Mouse (Mus musculus): ENCODE data around the gene Lrriq4. TPM values are rescaled to one million over a fixed set of nuclear protein-coding genes. Genes with fewer than 3 reads are reported as not detected.

Gene Lrriq4
- polyA plus RNA-seq, 1 experiment from 2014 or later = not detected

DNA sequence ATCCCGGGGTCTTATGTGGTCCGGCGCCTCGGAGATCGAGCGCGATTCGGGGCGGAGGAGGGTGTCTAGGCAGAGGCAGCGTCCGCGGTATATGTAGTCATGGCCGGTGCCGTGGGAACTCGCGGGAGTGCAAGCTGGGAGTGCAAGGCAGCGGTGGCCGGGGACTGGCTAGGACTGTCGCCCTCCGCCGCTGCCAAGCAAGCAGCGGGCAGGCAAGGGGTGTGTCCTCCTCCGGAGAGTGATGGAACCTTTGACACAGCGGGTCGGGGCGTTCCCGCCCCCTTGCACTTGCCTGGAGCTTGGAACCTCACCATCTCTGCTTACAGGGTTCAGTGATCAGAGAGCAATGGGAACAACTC, 41.6 kb upstream of the Lrriq4 start:
- Histone ChIP-seq H3K4me3 (ENCODE audit: low read length) (peak overlapping the region; percentile 74), H3K27ac (ENCODE audit: low read depth, low read length) (peak overlapping the region; percentile 97), H3K4me1 (ENCODE audit: control insufficient read depth, insufficient read depth, low read length) (peaks cover 5% of the 10 kb centered on the region; the same call in 1 of the 2 replicates), H3K27me3 (ENCODE audit: control insufficient read depth, insufficient read depth, low read length) (no peaks in the 10 kb centered on the region; the same call in 1 of the 2 replicates), H3K9ac (ENCODE audit: low read depth, low read length) (peak overlapping the region; percentile 87), H3K36me3 (ENCODE audit: control insufficient read depth, insufficient read depth, low read length) (peaks cover 21% of the 10 kb centered on the region), H3K9me3 (ENCODE audit: control insufficient read depth, low read length) (no peaks in the 10 kb centered on the region), H3K4me2 (replicated peaks; ENCODE audit: low read depth, low read length) (peak overlapping the region; percentile 93)
- WGBS = 1% methylated on average over 27 of the region's 27 CpGs
- peak; percentile 70 for ATAC-seq (ENCODE audit: low FRiP score, low TSS enrichment)

DNA sequence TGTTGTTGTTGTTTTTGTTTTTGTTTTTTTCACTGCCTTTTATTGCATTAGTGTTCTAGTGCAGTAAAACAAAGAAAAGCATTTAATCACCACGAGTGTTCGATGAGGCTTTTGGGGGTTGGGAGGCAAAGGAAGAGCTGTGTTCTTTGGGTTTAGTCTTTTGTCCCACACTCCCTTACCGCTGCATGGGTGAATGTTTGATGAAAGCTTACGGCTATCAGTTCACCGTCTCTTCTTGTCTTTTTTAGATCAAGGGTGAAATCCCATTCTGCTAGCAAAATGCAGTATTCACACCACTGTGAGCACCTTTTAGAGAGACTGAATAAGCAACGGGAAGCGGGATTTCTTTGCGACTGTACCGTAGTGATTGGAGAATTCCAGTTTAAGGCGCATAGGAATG, 41.1 kb upstream of the Lrriq4 start:
- Histone ChIP-seq H3K27ac (ENCODE audit: low read depth, low read length) (no peak overlapping the region; the same call in 1 of the 2 replicates), H3K9me3 (ENCODE audit: control insufficient read depth, low read length) (no peaks in the 10 kb centered on the region), H3K4me2 (replicated peaks; ENCODE audit: low read depth, low read length) (peak overlapping the region; percentile 93), H3K4me3 (ENCODE audit: low read length) (peak overlapping the region; percentile 74), H3K27me3 (ENCODE audit: control insufficient read depth, insufficient read depth, low read length) (no peaks in the 10 kb centered on the region), H3K9ac (ENCODE audit: low read depth, low read length) (peak overlapping the region; percentile 87; the same call in 1 of the 2 replicates), H3K4me1 (ENCODE audit: control insufficient read depth, insufficient read depth, low read length) (peaks cover 5% of the 10 kb centered on the region; the same call in 1 of the 2 replicates), H3K36me3 (ENCODE audit: control insufficient read depth, insufficient read depth, low read length) (peaks cover 25% of the 10 kb centered on the region)
- WGBS = 26% methylated on average over 10 of the region's 10 CpGs
- no peak for ATAC-seq (ENCODE audit: low FRiP score, low TSS enrichment)

DNA sequence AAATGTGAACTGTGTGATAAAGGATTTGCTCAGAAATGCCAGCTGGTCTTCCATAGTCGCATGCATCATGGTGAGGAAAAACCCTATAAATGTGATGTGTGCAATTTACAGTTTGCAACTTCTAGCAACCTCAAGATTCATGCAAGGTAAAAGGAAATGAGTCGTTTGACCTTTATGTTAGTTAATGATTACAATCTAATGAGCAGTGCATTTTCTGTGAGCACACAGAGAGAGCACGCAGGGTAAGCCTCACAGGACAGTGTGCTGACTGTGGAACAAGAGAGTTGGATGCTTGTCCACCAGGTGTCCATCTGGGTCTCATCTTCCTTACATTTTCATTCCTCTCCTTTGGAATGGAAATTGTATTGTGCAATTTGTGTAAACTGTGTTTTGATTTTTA, 35.3 kb upstream of the Lrriq4 start:
- H3K9me3 ChIP-seq (ENCODE audit: control insufficient read depth, low read length) = no peaks in the 10 kb centered on the region
- no peaks in the 10 kb centered on the region for H3K27me3 ChIP-seq (ENCODE audit: control insufficient read depth, insufficient read depth, low read length)
- no peak overlapping the region for H3K4me2 ChIP-seq (replicated peaks; ENCODE audit: low read depth, low read length)
- peaks cover 70% of the 10 kb centered on the region for H3K36me3 ChIP-seq (ENCODE audit: control insufficient read depth, insufficient read depth, low read length)
- H3K27ac ChIP-seq (ENCODE audit: low read depth, low read length) = no peak overlapping the region
- no peak overlapping the region for H3K9ac ChIP-seq (ENCODE audit: low read depth, low read length)
- no peak overlapping the region for H3K4me3 ChIP-seq (ENCODE audit: low read length)
- ATAC-seq (ENCODE audit: low FRiP score, low TSS enrichment) = no peak
- WGBS = 71% methylated on average over 3 of the region's 3 CpGs
- 0 out of 2 replicates have a peak, but pooled peaks cover 6% of the 10 kb centered on the region for H3K4me1 ChIP-seq (ENCODE audit: control insufficient read depth, insufficient read depth, low read length)

DNA sequence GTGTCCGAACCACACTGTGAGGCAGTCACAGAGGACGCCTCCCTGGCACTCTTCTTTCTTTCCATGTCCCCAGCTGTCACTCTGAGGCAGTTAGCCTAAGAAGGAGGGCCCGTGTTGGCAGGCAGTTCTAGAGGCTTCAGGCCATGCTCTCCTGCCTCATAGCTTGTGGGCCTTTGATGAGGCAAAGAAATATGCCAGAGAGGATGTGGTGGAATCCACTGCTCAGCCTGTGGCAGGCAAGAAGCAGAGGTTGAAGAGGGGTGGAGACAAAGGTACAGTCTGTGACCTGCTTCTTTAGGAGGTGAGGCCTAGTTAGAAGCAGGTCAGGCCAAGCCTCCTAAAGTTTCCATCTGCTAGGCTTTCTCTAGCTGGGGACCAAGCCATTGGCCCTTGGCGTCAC, 33.4 kb upstream of the Lrriq4 start:
- ATAC-seq (ENCODE audit: low FRiP score, low TSS enrichment) = no peak
- 0 out of 2 replicates have a peak, but pooled peaks cover 6% of the 10 kb centered on the region for H3K4me1 ChIP-seq (ENCODE audit: control insufficient read depth, insufficient read depth, low read length)
- H3K4me2 ChIP-seq (replicated peaks; ENCODE audit: low read depth, low read length) = no peak overlapping the region
- no peak overlapping the region for H3K9ac ChIP-seq (ENCODE audit: low read depth, low read length)
- no peak overlapping the region for H3K4me3 ChIP-seq (ENCODE audit: low read length)
- H3K27ac ChIP-seq (ENCODE audit: low read depth, low read length) = no peak overlapping the region
- peaks cover 80% of the 10 kb centered on the region for H3K36me3 ChIP-seq (ENCODE audit: control insufficient read depth, insufficient read depth, low read length)
- WGBS = 94% methylated on average over 4 of the region's 4 CpGs
- no peaks in the 10 kb centered on the region for H3K9me3 ChIP-seq (ENCODE audit: control insufficient read depth, low read length)
- no peaks in the 10 kb centered on the region for H3K27me3 ChIP-seq (ENCODE audit: control insufficient read depth, insufficient read depth, low read length)

DNA sequence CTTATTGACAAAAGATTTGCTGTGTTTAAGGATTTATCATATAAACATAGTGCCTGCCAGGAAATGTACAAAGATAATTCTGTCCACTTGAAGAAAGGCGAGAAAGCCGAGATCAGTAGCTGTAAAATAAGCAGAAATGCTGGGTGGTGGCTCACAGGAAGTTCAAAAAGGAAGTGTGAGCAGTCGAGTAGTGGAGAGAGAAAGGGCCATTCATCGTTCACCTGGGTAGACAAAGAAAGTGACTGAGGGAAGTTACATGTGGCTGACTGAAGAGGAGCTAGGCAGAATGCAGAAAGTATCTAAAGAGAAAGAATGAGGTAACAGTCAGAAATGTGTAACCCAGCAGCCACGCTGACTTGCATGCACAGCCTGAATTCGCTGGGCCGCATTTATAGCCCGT, 24.2 kb upstream of the Lrriq4 start:
- Histone ChIP-seq H3K27me3 (ENCODE audit: control insufficient read depth, insufficient read depth, low read length) (no peaks in the 10 kb centered on the region), H3K4me1 (ENCODE audit: control insufficient read depth, insufficient read depth, low read length) (no peaks in the 10 kb centered on the region), H3K36me3 (ENCODE audit: control insufficient read depth, insufficient read depth, low read length) (peaks cover 34% of the 10 kb centered on the region), H3K9ac (ENCODE audit: low read depth, low read length) (no peak overlapping the region), H3K4me3 (ENCODE audit: low read length) (no peak overlapping the region), H3K9me3 (ENCODE audit: control insufficient read depth, low read length) (no peaks in the 10 kb centered on the region), H3K4me2 (replicated peaks; ENCODE audit: low read depth, low read length) (no peak overlapping the region), H3K27ac (ENCODE audit: low read depth, low read length) (no peak overlapping the region)
- no peak for ATAC-seq (ENCODE audit: low FRiP score, low TSS enrichment)
- 74% methylated on average over 8 of the region's 8 CpGs for WGBS

DNA sequence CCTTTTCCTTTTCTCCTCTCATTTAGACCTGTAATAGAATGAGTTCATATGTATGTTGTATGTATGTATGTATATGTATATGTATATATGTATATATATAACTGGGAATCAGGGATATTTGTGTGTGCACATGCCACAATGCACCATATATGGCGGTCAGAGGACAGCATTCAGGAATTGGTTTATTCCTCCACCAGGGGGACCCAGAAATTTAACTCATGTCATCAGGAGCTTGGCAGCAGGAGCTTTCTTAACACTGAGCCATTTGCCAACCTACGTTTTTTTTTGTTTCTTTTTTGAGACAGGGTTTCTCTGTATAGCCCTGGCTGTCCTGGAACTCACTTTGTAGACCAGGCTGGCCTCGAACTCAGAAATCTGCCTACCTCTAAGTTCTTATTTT, 10.6 kb upstream of the Lrriq4 start:
- ATAC-seq (ENCODE audit: low FRiP score, low TSS enrichment) = no peak
- Histone ChIP-seq H3K9ac (ENCODE audit: low read depth, low read length) (no peak overlapping the region), H3K27ac (ENCODE audit: low read depth, low read length) (no peak overlapping the region), H3K4me1 (ENCODE audit: control insufficient read depth, insufficient read depth, low read length) (no peaks in the 10 kb centered on the region), H3K27me3 (ENCODE audit: control insufficient read depth, insufficient read depth, low read length) (no peaks in the 10 kb centered on the region), H3K36me3 (ENCODE audit: control insufficient read depth, insufficient read depth, low read length) (no peaks in the 10 kb centered on the region), H3K4me3 (ENCODE audit: low read length) (no peak overlapping the region), H3K9me3 (ENCODE audit: control insufficient read depth, low read length) (no peaks in the 10 kb centered on the region), H3K4me2 (replicated peaks; ENCODE audit: low read depth, low read length) (no peak overlapping the region)
- 46% methylated on average over 3 of the region's 3 CpGs for WGBS

DNA sequence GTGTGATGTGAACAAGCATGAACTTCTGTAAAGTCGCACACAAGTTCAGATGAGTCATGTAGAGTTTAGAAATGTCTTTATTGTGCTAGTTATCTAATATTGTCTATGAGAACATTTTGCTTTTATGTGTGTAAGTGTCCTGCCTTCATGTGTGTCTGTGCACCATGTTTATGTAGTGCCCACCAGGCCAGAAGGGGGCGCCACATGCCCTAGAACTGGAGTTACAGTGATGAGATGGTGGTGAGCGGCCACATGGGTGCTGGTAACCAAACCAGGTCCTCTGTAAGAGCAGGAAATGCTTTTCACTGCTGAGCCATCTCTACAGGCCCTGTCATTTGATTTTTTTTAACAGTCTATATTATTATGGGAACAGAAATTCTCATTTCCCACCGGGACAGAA, 8.7 kb upstream of the Lrriq4 start:
- no peaks in the 10 kb centered on the region for H3K36me3 ChIP-seq (ENCODE audit: control insufficient read depth, insufficient read depth, low read length)
- no peak overlapping the region for H3K4me2 ChIP-seq (replicated peaks; ENCODE audit: low read depth, low read length)
- H3K9ac ChIP-seq (ENCODE audit: low read depth, low read length) = no peak overlapping the region
- no peaks in the 10 kb centered on the region for H3K9me3 ChIP-seq (ENCODE audit: control insufficient read depth, low read length)
- no peak for ATAC-seq (ENCODE audit: low FRiP score, low TSS enrichment)
- no peak overlapping the region for H3K27ac ChIP-seq (ENCODE audit: low read depth, low read length)
- H3K27me3 ChIP-seq (ENCODE audit: control insufficient read depth, insufficient read depth, low read length) = no peaks in the 10 kb centered on the region
- H3K4me1 ChIP-seq (ENCODE audit: control insufficient read depth, insufficient read depth, low read length) = no peaks in the 10 kb centered on the region
- 81% methylated on average over 4 of the region's 4 CpGs for WGBS
- no peak overlapping the region for H3K4me3 ChIP-seq (ENCODE audit: low read length)

DNA sequence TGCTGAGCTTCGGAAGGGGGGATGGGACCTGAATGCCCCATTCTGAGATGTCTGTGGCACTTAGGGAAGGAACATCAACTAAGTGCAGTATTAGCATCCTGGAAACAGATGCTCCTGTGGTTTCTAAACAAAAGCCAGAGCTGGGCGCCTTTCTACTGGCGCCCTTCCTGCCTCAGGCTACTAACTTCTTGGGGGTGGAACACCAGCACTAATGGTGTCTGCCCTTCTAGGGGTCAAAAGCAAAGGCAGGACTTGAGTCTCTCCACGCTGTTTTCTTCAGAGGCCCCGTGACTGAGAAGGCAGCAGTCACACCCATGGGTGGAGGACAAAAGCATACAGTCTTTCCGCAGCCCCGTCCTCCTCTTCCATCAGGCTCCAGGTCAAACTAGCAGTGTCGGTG, 2.5 kb downstream of the Lrriq4 start:
- Histone ChIP-seq H3K4me2 (replicated peaks; ENCODE audit: low read depth, low read length) (no peak overlapping the region), H3K36me3 (ENCODE audit: control insufficient read depth, insufficient read depth, low read length) (no peaks in the 10 kb centered on the region)
- 54% methylated on average over 8 of the region's 8 CpGs for WGBS

DNA sequence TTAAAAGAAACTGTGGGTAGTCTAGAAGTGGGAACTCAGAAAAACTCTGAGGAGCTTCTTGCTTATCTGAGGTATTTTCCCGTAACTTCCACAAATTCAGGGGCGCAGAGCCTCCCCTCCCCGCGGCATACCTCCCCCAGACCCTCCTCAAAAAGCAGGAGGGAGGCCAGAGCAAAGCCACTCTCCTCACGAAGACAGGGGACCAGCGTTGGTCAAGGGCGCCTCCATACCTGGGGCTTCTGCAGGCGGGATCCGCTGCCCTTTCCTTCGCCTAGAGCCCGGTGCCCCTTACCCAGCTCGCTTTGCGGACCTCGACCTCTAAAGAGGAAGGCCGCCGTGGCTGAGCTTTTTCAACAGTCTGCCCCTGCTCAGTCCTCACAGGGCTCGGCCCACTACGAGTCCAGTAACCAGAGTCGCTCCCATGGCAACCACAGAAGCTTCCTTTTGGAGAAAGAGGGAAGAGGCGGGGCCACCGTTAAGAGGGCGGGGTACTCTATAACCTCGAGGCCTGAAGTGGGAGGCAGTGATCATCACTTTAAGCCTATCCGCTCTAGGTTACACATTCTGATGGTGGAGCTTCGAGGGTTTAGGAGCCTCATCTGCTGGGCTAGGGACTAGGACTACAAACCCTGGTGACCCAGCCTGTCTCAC, 3.3 kb downstream of the Lrriq4 start, which contains the start of gene Lrrc34:
Gene Lrrc34 (minus strand): TSS at position 430 of the 651 bp plus-strand sequence.
- no peaks in the 10 kb centered on the region for H3K36me3 ChIP-seq (ENCODE audit: control insufficient read depth, insufficient read depth, low read length)
- H3K27me3 ChIP-seq (ENCODE audit: control insufficient read depth, insufficient read depth, low read length) = peaks cover 11% of the 10 kb centered on the region; the same call in 1 of the 2 replicates
- peak; percentile 96 for ATAC-seq (ENCODE audit: low FRiP score, low TSS enrichment)
- peak within 1 kb of the TSS; percentile 32 for H3K4me3 ChIP-seq (ENCODE audit: low read length)
- WGBS = 1% methylated on average over 25 of the region's 25 CpGs
- peak within 1 kb of the TSS; percentile 53 for H3K4me2 ChIP-seq (replicated peaks; ENCODE audit: low read depth, low read length)
- H3K9me3 ChIP-seq (ENCODE audit: control insufficient read depth, low read length) = no peaks in the 10 kb centered on the region
- peak within 1 kb of the TSS; percentile 49 for H3K9ac ChIP-seq (ENCODE audit: low read depth, low read length)
- H3K4me1 ChIP-seq (ENCODE audit: control insufficient read depth, insufficient read depth, low read length) = no peaks in the 10 kb centered on the region
- no peak within 1 kb of the TSS for H3K27ac ChIP-seq (ENCODE audit: low read depth, low read length)

More for the DNA sequence above, 2.5 kb downstream of the Lrriq4 start:
- H3K27me3 ChIP-seq (ENCODE audit: control insufficient read depth, insufficient read depth, low read length) = peaks cover 11% of the 10 kb centered on the region; the same call in 1 of the 2 replicates
- H3K9me3 ChIP-seq (ENCODE audit: control insufficient read depth, low read length) = no peaks in the 10 kb centered on the region
- H3K4me3 ChIP-seq (ENCODE audit: low read length) = no peak overlapping the region
- H3K9ac ChIP-seq (ENCODE audit: low read depth, low read length) = no peak overlapping the region
- H3K27ac ChIP-seq (ENCODE audit: low read depth, low read length) = no peak overlapping the region
- H3K4me1 ChIP-seq (ENCODE audit: control insufficient read depth, insufficient read depth, low read length) = no peaks in the 10 kb centered on the region
- ATAC-seq (ENCODE audit: low FRiP score, low TSS enrichment) = no peak

All from kidney, embryonic 14.5 days (tissue).